Mouse (Mus musculus): ENCODE data around the gene Dnaja3. TPM values are rescaled to one million over a fixed set of nuclear protein-coding genes. Genes with fewer than 3 reads are reported as not detected.
A peak's percentile ranks its signal among the peaks of the same experiment; 100 is the strongest.

The Dnaja3 gene
- polyA plus RNA-seq, 1 experiment from 2014 or later: 68.8 TPM

GRCm38 (mm10) chr16:4604293-4604837 lies 35.4 kb upstream of the Dnaja3 start:
- Histone ChIP-seq H3K36me3 (ENCODE audit: control insufficient read depth, insufficient read depth, low read length) (peaks cover 9% of the 10 kb centered on the region), H3K4me1 (ENCODE audit: control insufficient read depth, insufficient read depth, low read length) (peaks cover 81% of the 10 kb centered on the region), H3K27ac (ENCODE audit: low read depth, low read length) (peak overlapping the region; percentile 85), H3K9ac (ENCODE audit: low read depth, low read length) (peak overlapping the region; percentile 46; the same call in 1 of the 2 replicates), H3K4me3 (ENCODE audit: low read length) (no peak overlapping the region), H3K27me3 (ENCODE audit: control insufficient read depth, insufficient read depth, low read length) (no peaks in the 10 kb centered on the region), H3K4me2 (replicated peaks; ENCODE audit: low read depth, low read length) (no peak overlapping the region; the same call in 1 of the 2 replicates), H3K9me3 (ENCODE audit: control insufficient read depth, low read length) (no peaks in the 10 kb centered on the region)
- WGBS: 52% methylated on average over 11 of the region's 11 CpGs
- no peak for ATAC-seq (ENCODE audit: low FRiP score, low TSS enrichment)

GRCm38 (mm10) chr16:4605514-4606131 lies 34.2 kb upstream of the Dnaja3 start:
- Histone ChIP-seq H3K4me3 (ENCODE audit: low read length) (no peak overlapping the region), H3K4me1 (ENCODE audit: control insufficient read depth, insufficient read depth, low read length) (peaks cover 70% of the 10 kb centered on the region), H3K27me3 (ENCODE audit: control insufficient read depth, insufficient read depth, low read length) (no peaks in the 10 kb centered on the region), H3K9me3 (ENCODE audit: control insufficient read depth, low read length) (no peaks in the 10 kb centered on the region), H3K4me2 (replicated peaks; ENCODE audit: low read depth, low read length) (0 out of 2 replicates have a peak overlapping the region, but pooled peaks have one; percentile 5), H3K36me3 (ENCODE audit: control insufficient read depth, insufficient read depth, low read length) (peaks cover 21% of the 10 kb centered on the region), H3K27ac (ENCODE audit: low read depth, low read length) (peak overlapping the region; percentile 57), H3K9ac (ENCODE audit: low read depth, low read length) (no peak overlapping the region; the same call in 1 of the 2 replicates)
- ATAC-seq (ENCODE audit: low FRiP score, low TSS enrichment): no peak
- WGBS: 37% methylated on average over 13 of the region's 13 CpGs

DNA sequence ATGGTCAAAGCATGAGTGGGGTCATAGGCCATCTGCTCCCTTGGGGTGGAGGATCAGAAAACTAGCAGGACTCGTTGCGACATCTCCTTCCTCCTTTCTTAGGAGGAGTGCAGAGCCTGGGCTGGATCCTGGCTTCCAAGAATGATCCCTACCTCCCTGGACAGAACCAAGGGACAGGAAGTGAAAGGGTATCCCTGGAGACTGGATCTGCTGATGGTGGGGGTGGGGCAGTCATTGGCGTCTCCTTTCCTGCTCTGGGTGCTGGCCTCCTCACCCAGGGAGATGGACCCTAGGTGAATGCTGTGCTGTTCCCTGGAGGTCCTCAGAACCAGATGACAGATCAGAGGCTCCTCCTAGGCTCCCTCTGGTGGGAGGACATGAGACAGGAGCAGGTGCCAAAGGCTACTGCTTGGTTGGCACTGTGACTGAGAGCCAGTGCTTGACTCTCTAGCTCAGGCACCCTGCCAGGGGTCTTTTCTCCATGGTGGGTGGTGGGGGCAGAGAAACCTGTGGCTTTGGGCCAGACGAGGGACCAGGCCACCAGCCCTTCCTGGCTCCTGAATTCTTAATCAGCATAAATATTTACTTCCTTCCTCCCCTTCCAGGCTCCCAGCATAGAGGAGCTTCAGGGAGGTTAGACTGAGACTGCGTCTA lies 33.2 kb upstream of the Dnaja3 start:
- no peaks in the 10 kb centered on the region for H3K9me3 ChIP-seq (ENCODE audit: control insufficient read depth, low read length)
- no peak for ATAC-seq (ENCODE audit: low FRiP score, low TSS enrichment)
- H3K27me3 ChIP-seq (ENCODE audit: control insufficient read depth, insufficient read depth, low read length): no peaks in the 10 kb centered on the region
- no peak overlapping the region for H3K4me3 ChIP-seq (ENCODE audit: low read length)
- H3K9ac ChIP-seq (ENCODE audit: low read depth, low read length): peak overlapping the region; percentile 12; the same call in 1 of the 2 replicates
- H3K4me1 ChIP-seq (ENCODE audit: control insufficient read depth, insufficient read depth, low read length): peaks cover 68% of the 10 kb centered on the region
- WGBS: 13% methylated on average over 5 of the region's 5 CpGs
- H3K36me3 ChIP-seq (ENCODE audit: control insufficient read depth, insufficient read depth, low read length): peaks cover 31% of the 10 kb centered on the region
- H3K27ac ChIP-seq (ENCODE audit: low read depth, low read length): peak overlapping the region; percentile 42; the same call in 1 of the 2 replicates
- no peak overlapping the region for H3K4me2 ChIP-seq (replicated peaks; ENCODE audit: low read depth, low read length)

DNA sequence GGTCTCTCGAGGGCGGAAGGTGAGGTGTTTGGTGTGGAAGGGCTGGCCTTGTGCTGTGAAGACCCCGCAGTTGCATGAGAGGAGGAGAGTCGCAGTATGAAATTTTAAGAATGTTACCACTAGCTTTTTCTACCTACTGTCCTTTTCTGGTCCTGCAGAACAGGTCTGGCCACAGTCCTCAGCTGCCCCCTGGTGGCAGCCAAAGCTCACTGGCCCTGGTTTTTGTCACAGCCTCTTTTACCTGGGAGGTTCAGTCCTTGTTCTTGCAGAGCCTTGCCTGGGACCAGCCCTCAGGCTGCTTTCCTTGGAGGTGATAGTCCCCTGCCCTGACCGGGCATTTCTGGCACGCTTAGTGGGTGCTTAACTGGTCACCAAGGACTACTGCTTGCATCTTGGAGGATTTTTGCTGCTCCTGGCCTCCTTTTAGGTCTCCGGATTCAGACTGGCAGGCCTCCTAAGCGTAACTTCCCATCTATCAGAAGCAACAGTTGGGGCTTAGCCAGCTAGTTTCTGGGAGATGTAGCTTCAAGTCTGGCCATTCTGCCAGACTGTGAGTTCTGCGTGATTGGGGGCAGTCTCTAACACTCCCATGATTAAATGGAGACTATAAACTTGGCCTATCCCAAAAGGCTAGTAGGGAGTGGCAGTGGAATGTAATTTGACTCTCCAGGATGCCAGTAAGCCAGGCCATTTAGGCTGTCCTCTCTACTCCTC lies 31.8 kb upstream of the Dnaja3 start:
- no peak overlapping the region for H3K4me2 ChIP-seq (replicated peaks; ENCODE audit: low read depth, low read length)
- H3K27me3 ChIP-seq (ENCODE audit: control insufficient read depth, insufficient read depth, low read length): no peaks in the 10 kb centered on the region
- ATAC-seq (ENCODE audit: low FRiP score, low TSS enrichment): peak; percentile 22; the same call in 1 of the 2 replicates
- no peaks in the 10 kb centered on the region for H3K9me3 ChIP-seq (ENCODE audit: control insufficient read depth, low read length)
- peaks cover 44% of the 10 kb centered on the region for H3K36me3 ChIP-seq (ENCODE audit: control insufficient read depth, insufficient read depth, low read length)
- no peak overlapping the region for H3K9ac ChIP-seq (ENCODE audit: low read depth, low read length)
- H3K4me1 ChIP-seq (ENCODE audit: control insufficient read depth, insufficient read depth, low read length): peaks cover 57% of the 10 kb centered on the region
- 42% methylated on average over 9 of the region's 9 CpGs for WGBS
- H3K4me3 ChIP-seq (ENCODE audit: low read length): no peak overlapping the region
- peak overlapping the region; percentile 2; the same call in 1 of the 2 replicates for H3K27ac ChIP-seq (ENCODE audit: low read depth, low read length)

GRCm38 (mm10) chr16:4608532-4609059 lies 31.2 kb upstream of the Dnaja3 start:
- peaks cover 50% of the 10 kb centered on the region for H3K4me1 ChIP-seq (ENCODE audit: control insufficient read depth, insufficient read depth, low read length)

DNA sequence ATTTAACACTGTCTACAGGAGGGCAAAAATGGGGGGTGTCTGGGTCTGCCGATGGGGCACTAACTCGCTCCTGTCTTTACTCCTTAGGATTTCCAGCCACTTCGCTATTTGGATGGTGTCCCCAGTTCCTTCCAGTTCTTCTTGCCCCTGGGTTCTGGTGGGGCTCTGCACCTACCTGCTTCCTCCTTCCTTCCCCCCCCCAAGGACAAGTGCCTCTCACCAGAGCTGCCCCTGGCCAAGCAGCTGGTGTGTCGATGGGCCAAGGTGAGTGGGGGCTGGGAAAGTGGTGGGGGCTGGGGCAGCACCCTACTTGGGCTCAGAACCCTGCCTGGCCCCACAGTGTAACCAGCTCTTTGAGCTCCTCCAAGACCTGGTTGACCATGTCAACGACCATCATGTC lies 28.6 kb upstream of the Dnaja3 start:
- H3K36me3 ChIP-seq (ENCODE audit: control insufficient read depth, insufficient read depth, low read length): peaks cover 76% of the 10 kb centered on the region
- peaks cover 25% of the 10 kb centered on the region for H3K4me1 ChIP-seq (ENCODE audit: control insufficient read depth, insufficient read depth, low read length)
- H3K4me2 ChIP-seq (replicated peaks; ENCODE audit: low read depth, low read length): no peak overlapping the region
- no peaks in the 10 kb centered on the region for H3K27me3 ChIP-seq (ENCODE audit: control insufficient read depth, insufficient read depth, low read length)
- WGBS: 87% methylated on average over 5 of the region's 5 CpGs
- no peak overlapping the region for H3K27ac ChIP-seq (ENCODE audit: low read depth, low read length)
- no peaks in the 10 kb centered on the region for H3K9me3 ChIP-seq (ENCODE audit: control insufficient read depth, low read length)
- no peak overlapping the region for H3K9ac ChIP-seq (ENCODE audit: low read depth, low read length)
- ATAC-seq (ENCODE audit: low FRiP score, low TSS enrichment): no peak
- H3K4me3 ChIP-seq (ENCODE audit: low read length): no peak overlapping the region

More at GRCm38 (mm10) chr16:4608532-4609059, 31.2 kb upstream of the Dnaja3 start:
- Histone ChIP-seq H3K9ac (ENCODE audit: low read depth, low read length) (no peak overlapping the region), H3K4me2 (replicated peaks; ENCODE audit: low read depth, low read length) (no peak overlapping the region), H3K4me3 (ENCODE audit: low read length) (no peak overlapping the region), H3K36me3 (ENCODE audit: control insufficient read depth, insufficient read depth, low read length) (peaks cover 50% of the 10 kb centered on the region), H3K27ac (ENCODE audit: low read depth, low read length) (peak overlapping the region; percentile 2; the same call in 1 of the 2 replicates), H3K27me3 (ENCODE audit: control insufficient read depth, insufficient read depth, low read length) (no peaks in the 10 kb centered on the region), H3K9me3 (ENCODE audit: control insufficient read depth, low read length) (no peaks in the 10 kb centered on the region)
- ATAC-seq (ENCODE audit: low FRiP score, low TSS enrichment): no peak
- WGBS: 61% methylated on average over 17 of the region's 19 CpGs

DNA sequence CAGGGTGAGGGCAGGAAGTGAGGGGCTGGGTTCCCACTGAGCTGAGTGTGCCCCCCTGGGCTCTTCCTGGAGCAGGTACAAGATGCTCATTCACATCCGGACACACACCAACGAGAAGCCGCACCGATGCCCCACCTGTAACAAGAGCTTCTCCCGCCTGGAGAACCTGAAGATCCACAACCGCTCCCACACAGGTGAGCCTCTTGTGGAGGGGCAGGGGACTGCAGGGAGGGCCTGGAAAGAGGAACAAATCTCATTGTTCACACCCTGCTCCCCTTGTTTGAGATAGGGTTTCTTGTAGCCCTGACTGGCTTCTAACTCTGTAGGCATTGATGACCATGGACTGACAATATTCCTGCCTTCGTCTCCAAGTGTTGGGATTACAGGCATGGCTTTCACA lies 28.1 kb upstream of the Dnaja3 start:
- Histone ChIP-seq H3K4me1 (ENCODE audit: control insufficient read depth, insufficient read depth, low read length) (peaks cover 20% of the 10 kb centered on the region), H3K27me3 (ENCODE audit: control insufficient read depth, insufficient read depth, low read length) (no peaks in the 10 kb centered on the region), H3K4me3 (ENCODE audit: low read length) (no peak overlapping the region), H3K4me2 (replicated peaks; ENCODE audit: low read depth, low read length) (no peak overlapping the region), H3K27ac (ENCODE audit: low read depth, low read length) (no peak overlapping the region), H3K9me3 (ENCODE audit: control insufficient read depth, low read length) (no peaks in the 10 kb centered on the region), H3K36me3 (ENCODE audit: control insufficient read depth, insufficient read depth, low read length) (peaks cover 79% of the 10 kb centered on the region), H3K9ac (ENCODE audit: low read depth, low read length) (no peak overlapping the region)
- WGBS: 92% methylated on average over 7 of the region's 7 CpGs
- no peak for ATAC-seq (ENCODE audit: low FRiP score, low TSS enrichment)

GRCm38 (mm10) chr16:4613736-4614135 lies 26.1 kb upstream of the Dnaja3 start:
- Histone ChIP-seq H3K4me3 (ENCODE audit: low read length) (no peak overlapping the region), H3K27ac (ENCODE audit: low read depth, low read length) (no peak overlapping the region), H3K4me2 (replicated peaks; ENCODE audit: low read depth, low read length) (no peak overlapping the region), H3K36me3 (ENCODE audit: control insufficient read depth, insufficient read depth, low read length) (peaks cover 87% of the 10 kb centered on the region), H3K4me1 (ENCODE audit: control insufficient read depth, insufficient read depth, low read length) (0 out of 2 replicates have a peak, but pooled peaks cover 1% of the 10 kb centered on the region), H3K27me3 (ENCODE audit: control insufficient read depth, insufficient read depth, low read length) (no peaks in the 10 kb centered on the region), H3K9ac (ENCODE audit: low read depth, low read length) (no peak overlapping the region), H3K9me3 (ENCODE audit: control insufficient read depth, low read length) (no peaks in the 10 kb centered on the region; the same call in 1 of the 2 replicates)
- 87% methylated on average over 9 of the region's 9 CpGs for WGBS
- ATAC-seq (ENCODE audit: low FRiP score, low TSS enrichment): no peak

Measured in kidney, embryonic 14.5 days (tissue).